Mouse (Mus musculus): Measurements from ENCODE around the gene Shb. TPM values are rescaled to one million over a fixed set of nuclear protein-coding genes. Genes with fewer than 3 reads are reported as not detected.

Shb gene
- polyA plus RNA-seq, 1 experiment from 2014 or later, result 5.8 TPM

DNA sequence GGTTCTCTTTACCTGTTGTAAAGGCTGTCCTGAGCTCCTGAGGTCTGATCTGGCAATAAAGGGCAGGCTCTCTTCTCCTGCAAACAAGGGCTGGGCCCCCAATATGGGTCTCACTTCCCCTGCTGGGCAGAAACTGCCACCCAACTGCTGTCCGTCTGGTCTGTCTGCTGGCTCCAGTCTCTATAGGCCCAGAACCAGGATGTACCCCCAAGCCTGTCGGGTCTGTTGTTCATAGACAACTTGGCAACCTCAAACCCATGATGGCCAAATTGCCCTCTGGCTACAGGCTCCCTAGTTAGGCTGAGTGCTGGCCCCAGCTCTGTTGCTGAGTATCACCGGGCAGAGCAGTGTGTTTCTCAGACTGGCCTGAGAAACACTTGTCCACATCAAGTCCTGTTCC lies 100.5 kb downstream of the Shb start:
- Histone ChIP-seq H3K4me3 (ENCODE audit: low read depth, low read length) (no peak overlapping the region), H3K27ac (replicated peaks; ENCODE audit: low read depth, low read length) (no peak overlapping the region), H3K36me3 (replicated peaks; ENCODE audit: control insufficient read depth, insufficient read depth, low read depth, low read length) (no peaks in the 10 kb centered on the region), H3K9ac (replicated peaks; ENCODE audit: low read length) (no peak overlapping the region), H3K27me3 (ENCODE audit: control insufficient read depth, insufficient read depth, low read length) (no peaks in the 10 kb centered on the region), H3K4me2 (ENCODE audit: low read depth, low read length) (no peak overlapping the region), H3K4me1 (ENCODE audit: control insufficient read depth, insufficient read depth, low read length) (peaks cover 5% of the 10 kb centered on the region), H3K9me3 (replicated peaks; ENCODE audit: control insufficient read depth, low read length) (no peaks in the 10 kb centered on the region)
- WGBS, result 79% methylated on average over 3 of the region's 3 CpGs
- ATAC-seq (replicated peaks; ENCODE audit: insufficient number of reproducible peaks, low FRiP score, low TSS enrichment, low read depth) (no peak), DNase-seq (ENCODE audit: low spot score) (no peak)

DNA sequence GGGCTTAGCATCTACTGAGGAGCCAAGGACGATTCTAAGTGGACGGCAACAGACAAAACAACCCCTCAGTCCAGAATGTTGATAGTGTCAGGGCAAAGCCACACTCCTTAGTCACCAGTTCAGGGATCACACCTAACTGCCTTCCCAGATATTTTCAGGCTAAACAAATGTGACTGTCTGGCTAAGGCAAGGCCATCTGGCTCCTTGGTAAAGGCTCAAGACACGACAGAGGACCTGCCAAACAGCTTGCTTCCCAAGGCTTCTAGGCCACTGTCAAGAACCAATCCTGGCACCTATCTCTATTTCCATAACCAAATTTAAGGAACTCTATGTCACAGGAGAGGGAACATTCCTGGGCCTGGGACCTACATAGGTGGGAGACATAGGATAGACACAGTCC lies 101.0 kb downstream of the Shb start:
- Histone ChIP-seq H3K36me3 (replicated peaks; ENCODE audit: control insufficient read depth, insufficient read depth, low read depth, low read length) (no peaks in the 10 kb centered on the region), H3K4me2 (ENCODE audit: low read depth, low read length) (no peak overlapping the region), H3K4me1 (ENCODE audit: control insufficient read depth, insufficient read depth, low read length) (0 out of 2 replicates have a peak, but pooled peaks cover 2% of the 10 kb centered on the region), H3K4me3 (ENCODE audit: low read depth, low read length) (no peak overlapping the region), H3K9ac (replicated peaks; ENCODE audit: low read length) (no peak overlapping the region), H3K27ac (replicated peaks; ENCODE audit: low read depth, low read length) (no peak overlapping the region), H3K27me3 (ENCODE audit: control insufficient read depth, insufficient read depth, low read length) (no peaks in the 10 kb centered on the region), H3K9me3 (replicated peaks; ENCODE audit: control insufficient read depth, low read length) (no peaks in the 10 kb centered on the region)
- DNase-seq (ENCODE audit: low spot score) (no peak), ATAC-seq (replicated peaks; ENCODE audit: insufficient number of reproducible peaks, low FRiP score, low TSS enrichment, low read depth) (no peak)
- WGBS, result 85% methylated on average over 3 of the region's 3 CpGs

DNA sequence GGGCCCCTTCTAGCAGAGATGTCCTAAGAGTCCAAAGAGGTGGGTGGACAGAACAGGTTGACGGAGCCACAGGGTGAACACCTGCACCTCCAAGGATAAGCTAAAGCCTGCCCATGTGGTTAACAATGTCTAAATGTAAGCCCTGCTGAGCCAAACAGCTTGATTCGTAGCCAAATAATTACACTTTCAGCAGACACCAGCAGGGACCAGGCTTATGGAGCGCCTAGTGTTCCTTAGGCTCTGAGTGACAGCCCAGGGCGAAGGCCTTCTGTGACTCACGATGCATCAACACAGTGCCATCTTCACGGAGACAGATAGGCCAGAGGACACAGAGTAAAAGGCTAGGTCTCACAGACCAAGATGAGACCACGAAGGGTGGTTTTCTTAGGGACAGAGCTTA lies 102.8 kb downstream of the Shb start:
- Histone ChIP-seq H3K4me2 (ENCODE audit: low read depth, low read length) (no peak overlapping the region), H3K27ac (replicated peaks; ENCODE audit: low read depth, low read length) (no peak overlapping the region), H3K36me3 (replicated peaks; ENCODE audit: control insufficient read depth, insufficient read depth, low read depth, low read length) (no peaks in the 10 kb centered on the region), H3K9me3 (replicated peaks; ENCODE audit: control insufficient read depth, low read length) (no peaks in the 10 kb centered on the region), H3K9ac (replicated peaks; ENCODE audit: low read length) (no peak overlapping the region), H3K27me3 (ENCODE audit: control insufficient read depth, insufficient read depth, low read length) (no peaks in the 10 kb centered on the region), H3K4me3 (ENCODE audit: low read depth, low read length) (no peak overlapping the region), H3K4me1 (ENCODE audit: control insufficient read depth, insufficient read depth, low read length) (no peaks in the 10 kb centered on the region)
- DNase-seq (ENCODE audit: low spot score) (no peak), ATAC-seq (replicated peaks; ENCODE audit: insufficient number of reproducible peaks, low FRiP score, low TSS enrichment, low read depth) (no peak)
- WGBS, result 72% methylated on average over 7 of the region's 7 CpGs

DNA sequence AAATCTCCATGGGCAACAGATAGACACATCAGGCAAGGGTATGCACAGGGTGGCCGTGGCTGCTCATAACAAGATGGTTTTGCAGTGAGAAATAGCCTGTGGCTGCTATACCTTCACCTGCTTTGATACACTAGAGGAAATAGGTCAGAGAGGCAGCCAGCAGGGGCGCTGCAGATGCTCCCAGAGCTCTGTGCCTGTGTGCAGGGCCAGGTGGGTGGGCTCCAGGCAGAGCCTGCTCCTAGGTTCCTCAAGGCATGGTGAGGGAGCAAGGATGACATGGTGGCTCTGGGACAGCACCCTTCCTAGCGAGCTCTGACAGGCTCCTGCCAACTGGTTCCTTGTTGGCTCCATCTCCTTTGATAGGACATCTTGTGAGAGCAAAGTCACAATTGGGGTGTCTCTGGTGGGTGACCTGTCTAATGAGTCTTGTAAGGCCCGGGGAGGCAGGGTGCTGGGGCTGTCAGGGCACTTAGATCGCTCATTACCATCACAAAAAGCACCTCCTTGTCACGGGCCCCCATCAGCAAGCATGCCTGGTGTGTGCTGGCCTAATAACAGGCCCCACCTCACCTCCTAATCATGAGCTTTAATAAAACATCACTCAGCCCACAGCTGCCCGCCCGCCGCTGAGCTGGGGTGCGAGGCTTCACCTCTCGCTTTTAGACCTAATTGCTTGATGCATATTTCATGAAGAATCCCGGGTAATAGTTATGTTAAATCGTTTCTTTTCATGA lies 105.4 kb downstream of the Shb start:
- no peak overlapping the region for H3K4me3 ChIP-seq (ENCODE audit: low read depth, low read length)

DNA sequence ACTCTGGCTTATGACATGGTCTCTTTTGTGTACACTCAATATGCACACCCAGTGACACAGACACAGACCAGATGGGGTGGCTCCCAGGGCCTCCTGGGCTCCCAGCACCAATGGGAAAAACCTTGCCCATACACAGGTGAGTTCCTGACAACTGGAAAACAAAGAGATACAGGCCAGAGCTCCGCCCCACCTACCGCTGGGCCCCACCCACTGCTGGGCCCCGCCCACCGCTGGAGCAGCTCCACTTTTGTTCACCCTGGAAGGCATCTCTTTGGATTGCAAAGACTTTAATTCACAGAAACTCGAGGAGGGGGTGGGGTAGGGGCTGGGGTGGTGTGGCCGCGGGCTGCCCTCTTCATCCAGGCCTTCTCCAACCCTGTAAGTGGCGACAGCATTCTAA lies 108.9 kb downstream of the Shb start:
- no peak overlapping the region for H3K27ac ChIP-seq (replicated peaks; ENCODE audit: low read depth, low read length)
- no peaks in the 10 kb centered on the region for H3K27me3 ChIP-seq (ENCODE audit: control insufficient read depth, insufficient read depth, low read length)
- H3K4me3 ChIP-seq (ENCODE audit: low read depth, low read length), result no peak overlapping the region
- WGBS, result 27% methylated on average over 8 of the region's 8 CpGs
- H3K9ac ChIP-seq (replicated peaks; ENCODE audit: low read length), result no peak overlapping the region
- H3K4me1 ChIP-seq (ENCODE audit: control insufficient read depth, insufficient read depth, low read length), result peaks cover 3% of the 10 kb centered on the region
- no peaks in the 10 kb centered on the region for H3K9me3 ChIP-seq (replicated peaks; ENCODE audit: control insufficient read depth, low read length)
- no peak for ATAC-seq (replicated peaks; ENCODE audit: insufficient number of reproducible peaks, low FRiP score, low TSS enrichment, low read depth)
- H3K4me2 ChIP-seq (ENCODE audit: low read depth, low read length), result no peak overlapping the region
- no peaks in the 10 kb centered on the region for H3K36me3 ChIP-seq (replicated peaks; ENCODE audit: control insufficient read depth, insufficient read depth, low read depth, low read length)
- no peak for DNase-seq (ENCODE audit: low spot score)

More for the DNA sequence above, 105.4 kb downstream of the Shb start:
- H3K9me3 ChIP-seq (replicated peaks; ENCODE audit: control insufficient read depth, low read length), result no peaks in the 10 kb centered on the region
- ATAC-seq (replicated peaks; ENCODE audit: insufficient number of reproducible peaks, low FRiP score, low TSS enrichment, low read depth) (no peak), DNase-seq (ENCODE audit: low spot score) (peak; percentile 54)
- no peak overlapping the region for H3K27ac ChIP-seq (replicated peaks; ENCODE audit: low read depth, low read length)
- no peak overlapping the region for H3K4me2 ChIP-seq (ENCODE audit: low read depth, low read length)
- no peak overlapping the region for H3K9ac ChIP-seq (replicated peaks; ENCODE audit: low read length)
- no peaks in the 10 kb centered on the region for H3K36me3 ChIP-seq (replicated peaks; ENCODE audit: control insufficient read depth, insufficient read depth, low read depth, low read length)
- H3K27me3 ChIP-seq (ENCODE audit: control insufficient read depth, insufficient read depth, low read length), result no peaks in the 10 kb centered on the region
- WGBS, result 67% methylated on average over 13 of the region's 13 CpGs
- H3K4me1 ChIP-seq (ENCODE audit: control insufficient read depth, insufficient read depth, low read length), result no peaks in the 10 kb centered on the region

DNA sequence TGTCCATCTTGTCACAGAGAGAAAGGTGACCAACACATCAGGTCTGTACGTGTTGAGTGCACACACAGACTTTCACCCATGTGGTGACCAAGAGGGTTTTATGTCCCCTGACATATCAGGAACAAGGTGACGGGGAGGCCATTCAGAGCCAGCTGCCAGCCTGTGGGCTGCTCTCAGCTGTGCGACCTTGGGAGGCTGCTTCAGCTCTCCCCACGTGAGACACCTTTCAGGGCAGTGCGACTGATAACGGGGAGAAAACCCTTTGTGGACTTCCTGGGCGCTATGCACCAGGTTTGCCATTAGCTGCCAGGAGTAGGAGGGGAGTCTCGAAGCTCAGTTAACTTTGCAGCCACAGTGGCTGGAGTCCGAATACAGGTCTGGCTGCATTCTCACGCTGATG lies 109.6 kb downstream of the Shb start:
- H3K27me3 ChIP-seq (ENCODE audit: control insufficient read depth, insufficient read depth, low read length), result no peaks in the 10 kb centered on the region
- ATAC-seq (replicated peaks; ENCODE audit: insufficient number of reproducible peaks, low FRiP score, low TSS enrichment, low read depth) (no peak), DNase-seq (ENCODE audit: low spot score) (no peak)
- H3K4me3 ChIP-seq (ENCODE audit: low read depth, low read length), result no peak overlapping the region
- H3K9ac ChIP-seq (replicated peaks; ENCODE audit: low read length), result no peak overlapping the region
- no peaks in the 10 kb centered on the region for H3K9me3 ChIP-seq (replicated peaks; ENCODE audit: control insufficient read depth, low read length)
- H3K36me3 ChIP-seq (replicated peaks; ENCODE audit: control insufficient read depth, insufficient read depth, low read depth, low read length), result no peaks in the 10 kb centered on the region
- no peak overlapping the region for H3K27ac ChIP-seq (replicated peaks; ENCODE audit: low read depth, low read length)
- H3K4me1 ChIP-seq (ENCODE audit: control insufficient read depth, insufficient read depth, low read length), result peaks cover 3% of the 10 kb centered on the region
- 88% methylated on average over 10 of the region's 10 CpGs for WGBS
- H3K4me2 ChIP-seq (ENCODE audit: low read depth, low read length), result no peak overlapping the region

DNA sequence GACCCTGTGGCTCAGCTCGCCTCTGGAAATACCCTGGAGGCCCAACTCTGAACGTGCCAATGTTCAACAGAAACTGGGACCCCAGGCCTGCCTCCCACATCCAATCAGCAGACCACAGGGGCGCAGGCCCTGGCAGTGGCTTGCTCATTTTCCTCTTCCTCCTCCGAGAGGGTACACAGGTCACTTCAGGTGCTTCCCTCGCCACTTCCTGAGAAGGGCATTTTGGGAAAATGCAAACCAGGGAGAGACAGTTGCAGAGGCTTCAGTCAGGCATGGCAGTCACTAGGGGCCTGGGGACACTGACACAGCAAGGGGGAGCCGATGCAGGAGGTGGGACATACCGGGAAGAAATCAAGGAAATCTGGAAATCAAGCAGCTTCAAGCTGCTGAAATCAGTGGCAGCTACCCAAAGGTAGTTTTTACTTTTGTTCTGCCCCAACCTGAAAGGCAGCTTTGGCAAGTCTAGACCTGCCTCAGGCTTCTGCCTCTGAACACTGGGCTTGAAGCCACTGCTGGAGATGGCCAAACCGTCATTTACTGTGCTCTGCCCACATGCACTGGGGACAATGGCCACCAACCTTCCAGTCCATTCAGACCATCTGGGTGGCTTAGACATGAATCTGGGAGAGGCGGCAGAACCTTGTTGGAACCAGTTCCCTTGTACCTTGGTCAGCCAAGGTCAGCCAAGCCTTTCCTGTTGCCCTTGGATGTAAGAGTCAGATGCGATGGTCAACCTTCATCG lies 110.6 kb downstream of the Shb start:
- Histone ChIP-seq H3K27ac (replicated peaks; ENCODE audit: low read depth, low read length) (no peak overlapping the region; the same call in 1 of the 2 replicates), H3K9me3 (replicated peaks; ENCODE audit: control insufficient read depth, low read length) (no peaks in the 10 kb centered on the region), H3K4me3 (ENCODE audit: low read depth, low read length) (no peak overlapping the region), H3K27me3 (ENCODE audit: control insufficient read depth, insufficient read depth, low read length) (no peaks in the 10 kb centered on the region), H3K36me3 (replicated peaks; ENCODE audit: control insufficient read depth, insufficient read depth, low read depth, low read length) (no peaks in the 10 kb centered on the region), H3K9ac (replicated peaks; ENCODE audit: low read length) (peak overlapping the region; percentile 18; the same call in 1 of the 2 replicates), H3K4me1 (ENCODE audit: control insufficient read depth, insufficient read depth, low read length) (peaks cover 3% of the 10 kb centered on the region), H3K4me2 (ENCODE audit: low read depth, low read length) (no peak overlapping the region)
- 68% methylated on average over 11 of the region's 11 CpGs for WGBS
- no peak for ATAC-seq (replicated peaks; ENCODE audit: insufficient number of reproducible peaks, low FRiP score, low TSS enrichment, low read depth)
- DNase-seq (ENCODE audit: low spot score), result peak; percentile 54

DNA sequence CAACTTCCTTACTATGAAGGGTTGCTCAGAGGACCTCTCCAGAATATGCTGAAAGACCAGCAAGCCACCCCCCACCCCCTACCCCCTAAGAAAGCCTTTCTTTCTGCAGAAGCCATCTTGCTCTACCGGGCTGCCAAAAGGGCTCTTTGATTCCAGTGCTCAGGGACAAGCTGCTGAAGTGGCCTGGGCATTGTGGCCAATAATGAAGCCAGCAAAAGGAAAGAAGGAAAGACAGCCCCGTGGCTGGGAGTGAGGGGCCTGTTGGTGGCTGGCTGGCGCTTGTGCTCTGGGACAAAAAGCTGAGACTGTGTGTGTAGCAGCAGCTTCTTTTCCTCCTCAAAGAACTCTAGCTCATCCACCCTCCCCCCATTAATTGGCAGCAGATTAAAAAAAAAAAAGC lies 111.5 kb downstream of the Shb start:
- DNase-seq (ENCODE audit: low spot score) (no peak), ATAC-seq (replicated peaks; ENCODE audit: insufficient number of reproducible peaks, low FRiP score, low TSS enrichment, low read depth) (no peak)
- Histone ChIP-seq H3K9ac (replicated peaks; ENCODE audit: low read length) (no peak overlapping the region; the same call in 1 of the 2 replicates), H3K4me3 (ENCODE audit: low read depth, low read length) (no peak overlapping the region), H3K27ac (replicated peaks; ENCODE audit: low read depth, low read length) (no peak overlapping the region), H3K27me3 (ENCODE audit: control insufficient read depth, insufficient read depth, low read length) (no peaks in the 10 kb centered on the region), H3K4me2 (ENCODE audit: low read depth, low read length) (no peak overlapping the region), H3K36me3 (replicated peaks; ENCODE audit: control insufficient read depth, insufficient read depth, low read depth, low read length) (no peaks in the 10 kb centered on the region), H3K9me3 (replicated peaks; ENCODE audit: control insufficient read depth, low read length) (no peaks in the 10 kb centered on the region), H3K4me1 (ENCODE audit: control insufficient read depth, insufficient read depth, low read length) (peaks cover 3% of the 10 kb centered on the region)
- 36% methylated on average over 3 of the region's 3 CpGs for WGBS
